Mouse (Mus musculus): ENCODE data around the gene Mvd.

Gene Mvd

DNA sequence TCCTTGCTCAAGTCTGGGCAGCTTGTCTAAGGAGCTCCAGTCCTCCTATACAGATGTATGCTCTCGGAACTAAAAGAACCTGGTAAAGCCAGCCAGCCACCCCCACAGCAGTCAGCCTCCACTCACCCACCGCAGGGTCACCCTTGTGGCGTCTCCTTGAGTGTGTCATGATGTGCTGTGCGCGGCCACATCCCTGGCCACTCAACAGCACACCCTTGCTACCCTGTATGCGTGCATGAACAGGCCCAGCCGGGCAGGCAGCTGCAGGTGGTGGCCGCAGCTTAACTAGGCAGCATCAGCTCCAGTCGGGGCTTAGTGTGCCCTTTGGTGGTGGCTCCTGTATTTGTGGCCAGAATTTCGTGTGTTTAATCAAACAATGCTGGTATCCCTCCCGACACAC lies 13.9 kb upstream of the Mvd start:
- no peak for DNase-seq (ENCODE audit: low spot score)

DNA sequence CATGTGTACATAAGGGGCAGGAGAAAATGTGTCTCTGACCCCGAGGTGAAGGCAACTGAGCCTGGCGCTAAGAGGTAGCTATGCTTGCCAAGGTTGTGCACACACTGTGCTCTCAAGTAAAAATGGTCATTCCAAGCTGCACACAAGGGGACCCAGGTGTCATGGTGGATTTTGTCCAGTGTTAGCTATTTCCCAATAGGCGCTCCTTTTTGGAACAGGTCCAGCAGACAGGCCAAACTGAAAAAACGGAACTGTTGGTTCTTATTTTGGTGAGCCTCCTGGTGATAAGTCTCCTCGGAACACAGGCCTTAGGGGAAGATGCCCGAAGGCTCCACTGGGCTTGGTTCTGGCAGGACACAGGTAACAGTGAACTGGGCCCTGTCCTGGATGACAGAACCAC lies 11.2 kb upstream of the Mvd start:
- DNase-seq (ENCODE audit: low spot score): no peak

DNA sequence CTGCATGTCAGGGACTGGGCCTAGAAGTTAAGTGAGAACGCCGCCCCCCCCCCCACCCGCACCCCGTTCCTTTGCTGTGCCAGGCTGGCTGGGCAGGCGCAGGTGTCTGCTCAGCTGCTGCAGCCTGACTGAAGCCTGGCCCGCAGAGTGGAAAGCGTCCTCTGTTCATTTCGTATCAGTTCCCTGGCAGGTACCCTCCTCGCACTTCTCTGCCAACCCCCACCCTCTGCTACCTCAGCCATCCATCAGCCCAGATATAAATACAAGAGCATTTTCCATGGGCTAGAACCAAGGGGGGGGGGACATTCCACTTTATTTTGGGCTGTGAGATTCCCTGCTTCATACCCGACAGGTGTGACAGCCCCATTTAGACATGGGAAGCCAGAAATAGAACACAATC lies 8.9 kb upstream of the Mvd start:
- DNase-seq (ENCODE audit: low spot score): no peak

DNA sequence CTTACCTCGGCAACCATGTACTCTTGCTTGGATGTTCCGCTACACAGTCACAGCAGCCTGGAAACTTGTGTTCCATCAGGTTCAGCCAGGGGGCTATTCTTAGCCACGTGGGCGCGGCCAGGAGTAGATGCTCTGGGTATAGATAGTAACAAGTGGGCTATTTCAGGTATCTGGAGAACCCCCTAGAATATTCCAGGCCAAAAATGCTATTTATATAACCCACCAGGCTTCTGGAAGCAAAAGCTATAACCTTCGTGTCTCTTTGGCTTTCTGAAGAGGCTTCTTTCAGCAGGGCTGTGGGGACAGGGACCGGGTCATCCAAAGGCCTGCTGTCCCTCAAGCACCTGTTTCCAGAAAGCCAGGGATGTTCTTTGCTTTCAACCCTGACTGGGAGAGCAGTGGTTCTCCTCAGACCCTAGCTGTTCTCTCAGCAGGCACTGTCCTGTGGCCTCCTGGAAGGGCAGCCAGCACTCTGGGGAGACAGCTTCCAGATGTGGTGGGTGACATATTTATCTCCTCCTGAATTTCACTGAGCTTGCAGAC lies 8.0 kb upstream of the Mvd start:
- no peak for DNase-seq (ENCODE audit: low spot score)

DNA sequence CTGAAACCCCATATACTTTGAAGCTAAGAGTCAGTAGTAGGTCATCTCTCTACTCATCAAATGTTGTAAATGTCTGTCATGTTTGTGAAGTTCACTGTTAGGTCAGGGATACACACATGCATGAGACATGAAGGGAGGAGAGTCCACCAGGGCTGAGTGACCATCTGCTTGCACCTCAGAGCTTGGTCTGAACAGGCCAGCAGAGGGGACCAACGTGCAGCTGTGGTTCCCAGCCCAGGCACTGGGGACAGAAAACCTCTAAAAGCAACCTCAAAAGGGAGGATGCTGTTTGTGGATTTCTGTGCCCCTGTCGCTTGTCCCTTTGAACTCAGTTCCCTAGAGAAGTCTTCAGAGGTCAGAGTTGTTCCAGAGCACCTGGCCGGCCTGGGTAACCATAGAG lies 2.0 kb upstream of the Mvd start:
- DNase-seq (ENCODE audit: low spot score): no peak

DNA sequence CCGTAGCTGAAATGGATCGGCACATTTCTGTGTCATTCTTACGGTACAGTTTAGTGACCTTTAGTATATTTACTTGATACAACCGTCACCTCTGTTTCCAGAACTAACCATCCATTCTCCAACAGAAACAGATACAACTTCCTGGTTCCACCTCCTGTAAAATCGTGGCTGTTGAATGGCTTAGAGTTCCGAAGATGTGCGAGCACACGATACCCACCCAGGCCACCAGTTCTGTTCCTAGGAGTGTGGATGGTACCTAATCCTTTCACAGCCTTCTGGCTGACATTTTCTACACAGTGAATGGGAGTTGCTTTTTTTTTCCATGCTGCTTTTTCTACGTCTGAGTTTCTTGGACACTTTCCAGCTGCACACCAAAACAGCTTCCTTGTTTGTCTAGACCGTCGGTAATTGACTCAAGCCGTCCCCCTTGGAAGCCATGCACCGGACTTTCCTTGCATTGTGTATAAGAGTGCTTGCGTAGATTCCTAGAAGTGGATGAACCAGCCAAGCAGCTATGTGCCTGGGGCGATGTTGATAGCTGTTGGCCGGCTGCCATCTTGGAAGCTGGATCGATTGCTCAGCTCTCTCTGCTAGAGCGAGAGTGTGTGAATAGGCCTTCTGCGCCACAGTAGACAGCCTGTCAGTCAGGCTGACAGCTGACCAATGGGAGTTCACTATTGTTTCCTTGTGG lies 981 bp upstream of the Mvd start:
- DNase-seq (ENCODE audit: low spot score): peak; percentile 70

DNA sequence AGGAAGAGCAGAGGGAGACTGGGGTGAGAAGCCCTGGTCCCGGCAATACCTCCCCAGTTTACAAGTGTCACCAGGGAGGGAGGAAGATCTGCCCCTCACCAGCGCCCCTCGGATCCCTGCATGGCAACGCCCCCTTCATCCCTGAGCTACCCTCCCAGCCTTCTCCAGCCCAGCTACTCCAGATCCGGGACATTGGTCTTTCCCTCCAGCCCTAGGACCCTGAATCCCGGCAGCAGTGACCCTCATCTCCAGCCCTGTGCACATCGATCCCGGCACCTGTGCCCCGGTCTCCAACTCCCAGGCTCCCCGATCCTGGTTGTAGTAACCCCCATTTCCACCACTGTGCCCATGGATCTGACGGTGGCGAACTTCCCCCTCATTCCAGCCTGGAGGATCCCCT lies 441 bp downstream of the Mvd start:
- DNase-seq (ENCODE audit: low spot score): no peak

DNA sequence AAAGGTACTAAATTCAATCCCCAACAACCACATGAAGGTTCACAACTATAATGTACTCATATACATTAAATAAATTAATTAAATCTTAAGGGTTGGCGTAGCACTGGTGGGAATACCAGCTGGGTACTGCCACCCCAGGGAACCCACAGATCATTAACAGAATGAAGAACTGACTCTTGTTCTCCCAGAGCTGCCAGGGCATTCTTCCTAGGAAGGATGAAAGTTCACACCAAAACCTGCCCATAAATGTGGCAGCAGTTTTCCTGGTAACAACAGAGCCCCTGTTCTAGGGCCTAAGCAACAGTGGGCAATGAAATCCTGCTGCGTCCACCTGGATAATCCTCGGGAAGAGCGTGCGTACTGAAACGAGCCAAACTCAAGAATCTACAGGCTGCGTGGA lies 866 bp downstream of the Mvd start:
- DNase-seq (ENCODE audit: low spot score): no peak

DNA sequence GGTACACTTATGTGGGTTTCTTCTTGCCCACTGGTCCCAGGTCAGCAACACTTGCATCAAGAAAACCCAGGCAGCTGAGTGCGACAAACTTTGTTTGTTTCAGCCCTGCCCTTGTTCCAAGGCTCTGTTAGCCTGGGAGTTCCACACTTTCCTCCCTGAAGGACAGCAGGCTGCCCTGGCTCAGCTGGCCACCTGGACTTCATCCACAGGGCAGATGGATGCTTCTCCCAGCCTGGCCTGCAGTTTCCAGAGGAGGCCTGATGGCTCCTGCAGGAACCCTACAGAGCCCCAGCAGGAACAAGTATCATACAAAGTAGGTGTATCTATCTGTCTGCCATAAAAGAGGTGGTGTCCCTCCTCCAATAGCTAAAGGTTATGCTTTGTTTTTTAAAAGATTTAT lies 1.9 kb downstream of the Mvd start:
- DNase-seq (ENCODE audit: low spot score): no peak

DNA sequence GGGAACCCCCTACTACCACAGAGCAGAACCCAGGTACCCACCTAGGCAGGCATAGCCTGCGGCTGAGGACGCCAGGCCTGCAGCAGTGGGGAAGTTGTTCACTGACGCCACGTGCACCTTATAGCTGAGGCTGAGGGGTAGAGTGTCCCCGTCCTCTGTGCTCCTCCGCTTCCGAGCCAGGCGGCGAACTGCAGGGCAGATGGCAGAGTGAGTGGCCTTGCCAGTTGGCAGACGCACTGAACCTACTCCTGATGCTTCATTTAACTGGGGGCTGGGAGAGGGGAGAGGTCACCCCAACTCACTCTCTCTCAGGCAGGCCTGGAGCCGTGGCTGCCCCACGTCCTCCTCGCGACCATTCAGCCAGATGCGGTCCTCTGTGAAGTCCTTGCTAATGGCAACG lies 3.9 kb downstream of the Mvd start:
- no peak for DNase-seq (ENCODE audit: low spot score)

DNA sequence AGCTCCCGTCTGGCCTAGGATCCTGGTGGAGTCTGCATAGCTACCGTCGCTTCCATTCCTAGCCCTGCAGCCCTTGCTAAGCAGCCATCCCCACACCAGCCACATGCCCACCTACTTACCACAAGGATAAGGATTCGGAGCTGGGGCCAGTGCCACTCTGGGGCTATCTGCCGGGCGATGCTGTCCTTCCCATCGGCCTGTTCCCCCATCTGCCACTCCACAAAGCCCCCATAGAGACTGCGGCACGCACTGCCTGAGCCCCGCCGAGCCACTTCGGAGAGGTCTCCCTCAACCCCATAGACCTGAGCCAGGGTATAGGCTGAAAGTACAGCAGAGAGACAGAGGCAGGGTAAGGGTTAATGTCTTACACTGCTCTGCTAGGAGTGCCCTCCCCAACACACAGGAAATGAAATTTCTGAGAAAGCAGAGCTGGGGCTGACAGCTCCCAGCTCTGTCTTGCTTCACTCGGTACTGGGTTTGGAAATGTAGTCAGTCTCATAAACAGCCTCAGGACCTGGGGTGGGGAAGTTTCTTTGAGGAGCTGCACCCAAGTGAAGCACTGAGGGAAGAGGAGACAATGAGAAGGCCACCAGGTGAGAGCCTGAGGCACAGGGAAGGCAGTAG lies 5.4 kb downstream of the Mvd start:
- no peak for DNase-seq (ENCODE audit: low spot score)

DNA sequence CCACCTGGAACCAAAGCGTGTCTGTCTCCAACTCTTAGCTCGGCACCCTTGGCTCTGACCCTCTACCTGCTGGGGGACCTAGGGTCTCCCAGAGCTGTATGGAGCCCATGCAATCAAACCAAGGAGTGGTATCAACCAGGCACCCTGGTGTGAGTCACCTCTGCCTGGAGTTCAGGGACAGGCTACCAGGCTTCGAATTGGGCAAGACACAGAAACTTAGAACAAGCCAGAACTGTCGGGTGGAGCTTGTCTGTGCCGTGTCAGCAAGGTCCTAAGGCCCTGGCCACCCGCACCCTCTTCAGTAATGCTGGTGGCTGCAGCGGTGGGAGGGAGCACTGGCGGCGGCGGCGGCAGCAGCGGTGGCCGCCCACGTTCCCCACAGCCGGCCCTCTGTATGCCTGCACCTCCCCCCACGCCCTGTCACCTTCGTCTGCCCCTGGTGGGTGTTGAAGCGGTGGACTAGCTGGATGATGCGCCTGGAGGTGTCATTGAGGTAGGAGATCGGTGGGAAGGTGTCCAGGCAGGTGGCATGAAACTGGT lies 6.6 kb downstream of the Mvd start:
- DNase-seq (ENCODE audit: low spot score): no peak

DNA sequence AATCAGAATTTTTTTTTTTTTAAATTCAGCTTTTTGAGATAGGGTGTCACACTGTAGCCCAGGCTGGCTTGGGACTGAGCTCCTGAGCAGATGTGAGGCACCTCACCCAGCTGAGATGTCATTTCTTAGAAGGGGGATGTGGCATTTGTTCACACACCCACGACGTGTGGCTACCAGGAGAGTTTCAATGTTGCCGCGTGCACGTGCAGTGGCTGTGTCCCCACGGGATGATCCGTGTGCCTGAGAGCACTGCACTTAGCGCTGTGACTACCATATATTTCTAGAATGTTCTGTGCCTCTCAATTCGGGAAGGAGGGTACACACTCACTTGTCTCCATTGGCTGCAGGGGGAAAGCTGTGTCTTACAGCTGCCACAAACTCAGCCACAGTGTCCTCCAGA lies 7.1 kb downstream of the Mvd start:
- no peak for DNase-seq (ENCODE audit: low spot score)

DNA sequence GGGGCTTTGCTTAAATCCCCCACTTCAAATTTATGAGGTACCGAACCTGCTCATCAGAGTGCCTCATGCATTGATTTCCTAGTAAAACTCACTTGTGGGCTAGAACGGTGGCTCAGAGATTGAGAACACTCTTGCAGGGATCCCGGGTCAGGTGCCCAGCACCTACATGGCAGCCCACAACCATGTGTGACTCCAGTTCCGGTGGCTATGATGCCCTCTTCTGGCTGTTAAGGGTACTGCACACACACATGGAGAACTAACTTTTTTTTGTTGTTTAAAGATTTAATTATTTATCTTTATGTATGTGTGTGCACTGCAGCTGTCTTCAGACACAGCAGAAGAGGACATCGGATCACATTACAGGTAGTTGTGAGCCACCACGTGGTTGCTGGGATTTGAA lies 7.8 kb downstream of the Mvd start:
- no peak for DNase-seq (ENCODE audit: low spot score)

DNA sequence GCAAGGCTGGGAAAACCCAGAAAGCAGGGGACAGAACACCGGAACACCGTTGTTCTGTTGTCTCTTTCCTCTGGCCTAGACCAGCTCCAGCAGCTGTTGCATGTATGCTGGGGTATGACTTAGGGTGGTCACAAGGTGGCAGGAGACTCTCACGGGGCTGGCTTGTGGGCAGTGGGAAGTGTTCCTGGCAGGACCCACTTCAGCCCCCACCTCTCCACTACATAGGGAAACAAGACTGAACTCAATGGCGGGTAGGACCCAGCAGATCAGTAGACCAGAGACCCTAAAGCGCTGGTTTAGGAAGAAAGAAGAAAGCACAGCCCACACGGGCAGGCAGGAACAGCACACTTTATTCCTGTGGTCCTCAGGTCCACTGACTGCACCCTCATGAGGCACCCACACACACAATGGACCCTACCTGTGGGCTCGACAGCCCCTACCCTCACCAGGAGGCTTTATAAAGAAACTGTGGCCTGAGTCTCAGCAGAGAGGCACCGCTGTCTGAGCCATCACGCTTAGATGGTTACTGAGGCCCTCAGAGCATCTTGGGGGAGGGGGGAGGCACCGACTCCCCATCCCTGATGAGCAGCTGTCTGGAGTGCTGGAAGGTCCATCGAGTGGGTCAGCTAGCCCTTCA lies 9.8 kb downstream of the Mvd start:
- no peak for DNase-seq (ENCODE audit: low spot score)

DNA sequence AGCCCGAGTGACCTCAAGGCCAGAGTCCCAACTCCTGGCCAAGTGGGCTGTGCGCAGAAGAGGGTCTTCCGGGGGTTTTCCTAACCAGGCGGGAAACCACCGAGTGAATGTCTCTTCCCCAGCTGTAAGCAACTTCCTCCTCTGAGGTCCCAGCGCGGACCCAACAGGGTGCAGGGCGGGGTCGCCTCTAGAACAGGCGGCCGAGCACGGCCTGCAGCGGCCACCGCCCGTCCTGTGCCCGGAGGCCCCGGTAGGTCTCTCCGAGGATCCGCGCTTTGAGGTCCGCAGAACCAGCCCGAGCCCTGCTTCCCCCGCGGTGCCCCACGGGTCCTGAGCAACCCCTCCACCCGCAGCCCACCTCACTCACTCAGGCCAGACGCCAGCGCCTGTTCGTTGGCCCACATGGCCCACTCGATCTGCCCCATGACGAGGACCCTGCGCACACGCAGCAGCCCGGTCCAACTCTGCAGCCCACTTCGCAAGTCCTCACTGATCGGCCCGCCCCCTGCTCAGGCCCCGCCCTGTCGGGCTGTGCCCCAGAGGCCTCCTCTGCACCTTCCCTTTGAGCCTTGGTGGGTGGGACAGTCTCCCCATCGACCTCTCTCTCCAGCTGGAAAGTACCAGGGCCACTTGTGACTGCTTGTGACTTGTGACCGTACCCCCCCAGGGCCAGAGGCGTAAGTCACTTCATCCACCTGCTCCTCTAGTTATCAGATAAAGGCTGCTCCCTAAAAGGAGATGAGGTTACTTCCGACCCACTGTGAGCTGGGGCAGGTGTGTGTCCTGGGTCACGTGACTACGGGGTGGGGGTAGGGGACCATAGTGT lies 10.6 kb downstream of the Mvd start, which contains the start of gene Cyba:
Gene Cyba, minus strand, starts transcription at position 488 of the 826 bp plus-strand sequence.
- peak; percentile 59 for DNase-seq (ENCODE audit: low spot score)

DNA sequence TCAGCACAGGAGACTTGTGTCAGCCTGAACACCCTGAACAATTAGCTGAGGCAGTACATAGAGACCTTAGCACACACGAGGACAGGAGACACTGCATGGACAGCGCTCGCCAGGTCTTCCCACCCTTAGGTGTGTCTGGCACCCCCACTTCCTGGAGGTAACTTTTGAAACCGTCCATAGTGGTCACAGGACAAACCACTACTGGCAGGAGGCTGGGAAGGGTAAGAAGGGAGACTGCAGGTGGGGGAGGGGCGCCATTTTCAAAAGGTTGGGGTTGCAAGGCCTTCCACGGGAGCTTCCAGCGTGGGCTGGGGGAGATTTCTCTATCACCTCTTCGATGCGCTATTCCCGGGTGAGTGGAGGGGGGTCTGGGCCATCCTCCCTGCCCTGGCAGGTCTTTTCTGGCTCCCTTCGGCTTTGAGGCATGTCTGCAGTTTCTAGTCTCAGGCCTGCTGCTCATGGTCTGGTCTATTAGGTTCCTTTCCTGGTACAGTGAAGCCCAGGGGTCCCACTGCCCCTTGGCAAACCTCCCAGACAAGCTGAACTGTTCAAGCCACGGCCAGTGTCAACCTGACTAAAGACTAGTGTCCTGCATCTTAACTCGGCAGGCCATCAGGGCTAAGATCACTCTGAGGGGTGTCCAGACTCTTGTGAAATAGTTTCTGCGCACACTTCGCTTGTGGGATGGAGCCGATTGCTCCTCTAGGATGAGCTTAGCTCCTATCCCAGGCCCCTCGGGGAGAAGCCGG lies 11.4 kb downstream of the Mvd start:
- DNase-seq (ENCODE audit: low spot score): no peak

DNA sequence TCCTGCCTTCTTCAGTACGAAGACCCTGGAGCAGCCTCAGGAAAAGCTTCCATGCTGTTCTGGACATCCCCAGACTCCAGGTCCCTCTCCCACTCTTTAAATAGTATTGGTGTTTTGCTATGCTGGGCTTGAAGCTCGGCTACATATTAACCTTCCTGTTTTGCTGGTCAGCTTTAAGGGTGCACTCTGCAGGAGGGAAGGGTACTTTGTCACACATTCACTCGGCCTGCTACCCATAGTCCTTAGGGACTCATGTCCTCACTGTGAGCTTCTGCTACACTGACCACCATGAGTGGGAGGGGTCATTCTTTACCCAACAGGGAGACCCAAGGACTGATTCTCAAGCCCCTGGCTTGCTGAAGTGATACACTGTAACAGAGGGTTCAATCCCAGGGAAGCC lies 12.6 kb downstream of the Mvd start:
- no peak for DNase-seq (ENCODE audit: low spot score)

DNA sequence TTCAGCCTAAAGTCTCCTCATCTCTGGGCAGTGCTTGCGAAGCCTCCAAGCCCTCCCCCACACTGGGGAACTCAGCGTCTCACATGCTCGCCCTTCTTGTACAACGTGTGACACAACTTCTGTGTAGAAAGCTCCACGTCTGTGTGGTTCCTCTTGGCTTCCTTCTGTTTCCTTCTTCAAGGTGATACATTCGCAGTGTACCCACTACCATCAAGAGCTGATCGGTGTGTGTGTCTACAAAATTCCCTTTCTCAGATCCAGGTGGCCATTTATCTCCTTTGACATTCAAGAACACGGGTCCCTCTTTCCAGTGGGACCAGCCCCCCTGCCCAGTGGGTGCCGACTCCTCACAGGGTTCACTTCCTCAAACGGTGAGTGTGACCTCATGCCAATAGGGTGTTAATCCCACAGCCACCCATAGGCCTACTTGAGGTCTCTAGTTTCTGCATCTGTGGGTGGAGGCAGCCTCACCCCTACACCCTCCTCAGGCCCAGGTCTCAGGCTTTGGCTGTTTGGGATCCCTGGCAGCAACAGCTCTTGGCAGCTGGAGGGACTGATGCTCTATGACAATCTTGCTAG lies 13.1 kb downstream of the Mvd start:
- DNase-seq (ENCODE audit: low spot score): no peak

DNA sequence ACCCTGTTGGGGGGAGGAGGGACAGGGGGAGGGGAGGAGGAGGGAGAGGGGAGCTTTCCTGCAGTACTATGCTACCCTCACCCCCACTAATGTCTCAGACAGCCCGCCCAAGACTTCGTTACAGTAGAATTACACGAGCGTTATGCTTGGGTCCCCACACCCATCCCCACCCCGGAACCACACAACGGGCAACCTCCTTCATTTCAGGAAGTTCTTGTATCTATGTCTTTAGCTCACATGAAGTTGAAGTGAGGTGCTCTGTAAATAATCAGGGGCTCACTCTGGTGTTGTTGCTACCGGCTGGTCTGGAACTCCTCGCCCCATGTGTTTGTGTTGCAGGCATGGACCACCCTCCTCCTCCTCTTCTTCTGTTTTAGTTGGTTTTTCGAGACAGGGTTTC lies 15.1 kb downstream of the Mvd start:
- DNase-seq (ENCODE audit: low spot score): no peak

DNA sequence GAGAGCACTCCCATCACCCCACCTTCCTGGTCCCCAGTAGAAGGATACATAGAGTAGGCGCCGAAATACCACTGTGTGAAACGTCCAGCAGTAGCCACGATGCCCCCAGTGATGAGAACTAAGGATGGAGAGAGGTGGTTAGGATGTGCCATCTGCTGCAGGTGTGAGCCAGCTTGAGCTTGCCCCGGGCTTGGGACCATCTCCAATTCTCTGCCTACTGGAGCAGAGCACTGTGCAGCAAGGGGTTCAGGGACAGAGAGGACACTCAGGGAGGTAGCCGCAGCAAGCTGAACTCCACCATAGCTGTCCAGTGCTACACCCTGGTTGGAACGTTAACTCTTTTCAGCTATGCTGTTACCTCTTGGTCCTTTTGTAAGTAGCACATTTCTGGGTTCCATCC lies 15.6 kb downstream of the Mvd start:
- DNase-seq (ENCODE audit: low spot score): no peak
